Mouse (Mus musculus): ENCODE results near the gene Drd4.
A peak's percentile ranks its signal among the peaks of the same experiment; 100 is the strongest.

Drd4 gene

GRCm38 (mm10) chr7:141292583-141293388, 980 bp downstream of the Drd4 start:
- DNase-seq = no peak

- DNase-seq = no peak
These were observed 2.2 kb downstream of the Drd4 start for GRCm38 (mm10) chr7:141293852-141294471.

- no peak for DNase-seq
These were observed 2.7 kb downstream of the Drd4 start for GRCm38 (mm10) chr7:141294479-141294878.

DNA sequence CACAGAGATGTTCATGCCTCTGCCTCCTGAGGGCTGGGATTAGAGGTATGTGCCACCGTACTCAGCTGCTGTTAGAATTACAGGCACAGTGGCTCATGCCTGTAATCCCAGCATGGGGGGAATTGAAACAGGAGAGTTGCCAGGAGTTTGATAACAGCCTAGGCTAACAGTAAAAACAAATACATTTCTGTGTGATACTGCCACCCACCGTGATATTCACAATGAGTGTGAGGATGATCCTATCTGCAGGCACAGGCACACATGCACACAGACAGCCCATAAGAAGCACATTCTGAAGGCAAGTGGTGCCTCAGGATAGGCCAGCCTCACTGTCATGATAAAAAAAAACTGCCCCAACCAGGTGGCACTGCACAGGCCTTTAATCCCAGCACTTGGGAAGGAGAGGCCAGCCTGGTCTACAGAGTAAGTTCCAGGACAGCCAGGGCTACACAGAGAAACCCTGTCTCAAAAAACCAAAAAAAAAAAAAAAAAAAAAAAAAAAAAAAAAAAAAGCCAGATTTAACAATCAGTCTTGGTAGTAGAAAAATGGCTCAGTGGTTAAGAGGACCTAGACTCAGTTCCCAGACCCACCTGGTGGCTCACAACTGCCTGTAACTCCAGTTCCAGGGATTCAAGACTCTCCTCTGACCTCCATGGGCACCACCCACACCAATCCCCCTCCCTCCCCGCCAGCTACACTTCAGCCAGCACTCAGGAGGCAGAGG, 6.3 kb downstream of the Drd4 start:
- no peak for DNase-seq

DNA sequence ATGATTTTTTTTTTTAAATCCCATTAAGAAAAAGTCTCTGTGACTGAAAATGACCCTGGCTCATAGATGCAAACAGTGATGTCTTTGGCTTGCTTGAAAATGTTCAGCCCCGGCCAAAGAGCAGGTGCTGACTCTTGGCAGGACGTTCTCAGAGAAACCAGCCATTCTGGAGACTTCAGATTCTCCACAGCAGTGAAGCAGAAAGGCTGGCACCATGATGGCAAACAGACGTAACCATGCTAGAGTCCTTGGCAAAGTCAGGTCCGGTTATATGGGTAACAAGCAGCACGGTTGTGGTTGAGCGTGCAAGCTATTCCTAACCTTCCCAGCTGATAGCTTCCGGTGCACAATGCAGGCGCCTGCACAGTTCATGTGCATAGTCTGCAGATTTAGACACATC, 7.4 kb downstream of the Drd4 start:
- DNase-seq = no peak

DNA sequence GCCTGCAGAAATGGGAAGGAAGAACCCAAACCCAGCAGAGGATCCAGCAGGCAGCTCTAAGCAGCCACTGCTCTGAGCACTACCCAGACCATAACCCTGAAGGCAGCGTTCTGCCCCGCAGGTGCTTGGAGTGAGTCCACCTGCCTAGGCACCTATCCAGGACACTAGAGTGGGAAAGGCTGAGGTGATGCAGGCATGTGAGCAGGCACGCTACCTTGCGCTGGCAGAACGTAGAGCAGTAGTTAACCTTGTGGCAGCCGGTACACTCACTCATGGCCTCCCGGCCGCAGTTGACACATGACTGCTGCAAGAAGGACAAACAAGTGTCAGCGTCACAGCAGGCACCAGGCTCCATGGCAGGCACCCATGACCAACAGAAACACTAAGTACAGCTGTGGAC, 9.6 kb downstream of the Drd4 start:
- DNase-seq = no peak

GRCm38 (mm10) chr7:141302702-141303268, 11.0 kb downstream of the Drd4 start:
- DNase-seq = no peak

DNA sequence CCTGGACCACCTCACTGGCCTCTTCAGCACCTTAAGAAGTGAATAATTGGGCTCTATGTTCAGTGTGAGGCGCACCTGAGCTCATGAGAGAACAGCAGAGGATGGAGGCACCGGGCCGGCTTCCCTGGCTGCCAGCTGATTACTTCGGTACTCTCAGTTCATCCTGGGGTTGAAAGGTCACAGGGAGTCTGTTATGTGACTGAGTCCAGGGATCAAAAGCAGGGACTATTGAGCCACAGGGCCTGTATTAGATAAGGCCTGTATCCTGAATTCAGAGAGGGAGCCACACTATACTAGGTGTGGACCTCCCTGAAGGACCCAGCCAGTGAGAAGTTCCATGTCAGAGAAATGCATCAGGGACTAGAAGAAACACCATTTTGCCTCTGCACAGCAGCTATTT, 12.7 kb downstream of the Drd4 start:
- no peak for DNase-seq

DNA sequence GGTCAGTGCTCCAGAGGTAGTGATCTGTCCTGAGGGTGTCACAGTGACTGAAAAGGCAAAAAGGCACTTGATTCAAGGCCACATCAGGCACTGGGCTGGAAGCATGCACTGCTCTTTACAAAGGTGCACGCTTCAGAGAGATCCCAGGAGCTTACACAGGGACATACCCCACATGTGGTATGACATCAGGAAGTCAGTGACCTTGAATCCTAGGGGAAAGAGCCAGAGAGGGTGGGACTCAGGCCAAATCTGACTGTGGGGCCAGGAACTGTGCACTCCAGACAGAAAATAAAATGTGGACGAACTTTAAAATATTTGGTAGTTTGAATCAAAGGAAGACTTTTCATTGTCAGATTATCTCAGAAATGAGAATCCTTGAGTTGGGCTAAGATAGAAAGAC, 22.6 kb downstream of the Drd4 start:
- DNase-seq = no peak

DNA sequence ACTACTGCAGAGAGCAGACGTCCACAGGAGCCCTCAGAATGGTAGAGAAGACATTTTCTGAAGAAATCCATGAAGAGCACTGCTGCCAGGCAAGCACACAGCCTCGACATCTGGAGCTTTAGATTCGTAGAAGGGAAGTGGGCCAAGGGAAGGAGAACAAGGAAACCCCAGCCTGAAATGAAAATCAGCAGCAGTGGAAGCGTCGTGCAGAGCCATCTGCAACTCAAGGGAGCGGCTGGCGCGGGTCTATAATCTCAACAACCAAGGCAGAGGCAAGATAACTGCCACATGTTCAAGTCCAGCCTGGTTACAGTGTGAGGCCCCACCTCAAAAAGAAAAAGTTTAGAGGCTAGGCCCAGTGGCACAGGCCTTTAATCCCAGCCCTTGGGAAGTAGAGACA, 23.3 kb downstream of the Drd4 start:
- DNase-seq = no peak

DNA sequence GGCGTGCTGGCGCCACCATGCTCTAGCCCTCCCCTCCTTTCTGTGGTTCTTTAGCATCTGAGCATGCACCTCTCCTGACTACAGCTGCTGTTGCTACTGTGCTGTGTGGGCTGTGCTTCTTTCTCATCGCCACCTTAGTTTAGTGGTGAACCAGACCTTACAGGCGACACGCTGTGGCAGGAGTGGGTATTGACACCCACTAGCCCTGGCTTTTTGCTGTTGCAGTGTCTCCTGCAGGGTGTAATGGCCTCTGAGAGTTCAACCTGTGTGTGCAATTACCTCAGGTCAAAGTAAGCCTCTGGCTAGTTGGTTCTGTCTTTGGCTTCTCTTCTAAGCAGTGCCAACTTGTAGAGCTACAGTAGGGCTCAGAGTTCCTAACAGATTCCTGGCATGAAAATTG, 24.2 kb downstream of the Drd4 start:
- DNase-seq = peak; percentile 60 to 66

DNA sequence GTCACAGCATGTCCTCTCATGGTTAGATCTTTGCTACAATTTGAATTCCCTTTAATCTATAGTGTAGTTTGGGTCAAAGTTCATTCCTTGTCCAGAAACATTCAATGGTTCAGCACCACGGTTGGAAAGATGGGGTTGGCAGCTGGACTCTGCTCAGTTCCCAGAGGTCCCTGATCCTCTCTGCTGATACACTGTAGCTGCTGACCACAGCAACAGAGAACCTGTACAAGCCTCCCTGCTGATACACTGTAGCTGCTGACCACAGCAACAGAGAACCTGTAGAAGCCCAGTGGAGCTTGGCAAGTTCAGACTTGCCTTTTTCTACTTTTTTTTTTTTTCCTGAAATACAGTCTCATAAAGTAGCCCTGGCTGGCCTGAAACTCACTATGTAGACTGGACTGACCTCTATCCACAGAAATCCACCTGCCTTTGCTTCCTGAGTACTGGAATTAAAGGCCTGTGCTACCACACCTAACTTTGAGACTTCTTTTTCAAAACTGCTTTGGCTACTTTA, 25.9 kb downstream of the Drd4 start:
- DNase-seq = no peak

- DNase-seq = no peak
These were observed 27.6 kb downstream of the Drd4 start for GRCm38 (mm10) chr7:141319446-141319845.

DNA sequence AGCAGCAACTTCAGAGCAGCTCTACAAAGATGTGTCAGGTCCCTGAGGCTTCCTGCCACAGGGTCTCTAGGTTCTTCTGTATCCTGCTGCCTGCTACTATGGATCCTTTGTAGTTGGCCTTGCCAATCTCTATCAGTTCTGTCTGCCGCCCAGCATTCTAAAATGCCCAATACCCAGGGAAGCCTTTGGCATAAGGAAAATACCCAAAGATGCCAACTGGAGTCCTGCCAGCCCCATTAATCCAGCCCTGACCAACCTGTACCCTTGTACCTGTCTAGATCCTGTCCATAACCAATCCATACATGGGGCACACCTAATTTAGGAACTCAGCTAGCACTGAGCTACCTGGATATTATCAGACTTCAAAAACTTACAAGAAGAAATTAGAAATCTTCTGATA, 32.9 kb downstream of the Drd4 start:
- DNase-seq = no peak

DNA sequence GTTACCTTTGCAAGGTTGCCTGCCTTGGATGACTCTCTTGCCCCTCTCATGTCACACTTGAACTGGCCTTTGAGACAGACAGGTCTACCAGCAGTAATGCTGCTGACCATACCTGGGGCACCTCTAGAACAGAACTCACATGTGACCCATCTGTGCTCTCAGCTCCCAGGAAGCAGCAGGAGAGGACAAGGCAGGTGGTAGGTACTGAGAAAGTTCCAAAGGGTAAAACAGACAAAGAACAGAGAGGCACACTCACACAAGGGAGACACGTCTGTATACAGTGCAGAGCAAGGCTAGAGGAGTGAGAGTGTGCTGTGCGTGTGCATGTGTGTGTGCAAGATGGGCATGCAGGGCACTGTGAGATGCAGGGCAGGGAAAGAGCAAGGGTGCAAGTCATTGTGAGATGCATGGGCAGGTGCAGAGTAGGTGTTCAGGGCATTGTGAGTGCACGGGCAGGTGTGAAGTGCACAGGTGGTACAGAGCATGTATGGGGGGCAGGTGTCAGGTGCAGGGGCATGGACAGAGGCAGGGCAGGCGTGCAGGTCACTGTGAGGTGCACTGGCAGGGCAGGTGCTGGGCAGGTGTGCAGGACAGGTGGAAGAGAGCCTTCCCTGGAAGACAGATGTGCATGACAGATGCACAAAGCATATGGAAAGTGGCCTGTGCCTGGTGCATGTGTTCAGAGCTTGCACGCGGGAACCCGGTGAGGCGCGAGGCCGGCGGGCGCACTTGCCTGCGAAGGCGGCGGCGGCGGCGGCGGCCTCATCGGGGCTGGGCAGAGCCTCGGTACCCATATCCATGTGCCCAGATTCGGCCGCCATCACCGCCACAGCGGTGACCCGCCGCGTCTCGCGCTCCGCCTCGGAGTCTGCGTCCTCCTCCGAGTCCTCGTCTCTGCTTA, 35.0 kb downstream of the Drd4 start:
- peak in 1 of 2 experiments; percentile 38 for DNase-seq

- DNase-seq = peak; percentile 96
These were observed 35.9 kb downstream of the Drd4 start, which contains the start of the genes Deaf1 and Tmem80 for GRCm38 (mm10) chr7:141327469-141328372. Gene Deaf1, minus strand, starts transcription at chr7:141327690. Gene Tmem80, plus strand, starts transcription at chr7:141327739.

GRCm38 (mm10) chr7:141328373-141328990, 36.7 kb downstream of the Drd4 start:
- DNase-seq = no peak

DNA sequence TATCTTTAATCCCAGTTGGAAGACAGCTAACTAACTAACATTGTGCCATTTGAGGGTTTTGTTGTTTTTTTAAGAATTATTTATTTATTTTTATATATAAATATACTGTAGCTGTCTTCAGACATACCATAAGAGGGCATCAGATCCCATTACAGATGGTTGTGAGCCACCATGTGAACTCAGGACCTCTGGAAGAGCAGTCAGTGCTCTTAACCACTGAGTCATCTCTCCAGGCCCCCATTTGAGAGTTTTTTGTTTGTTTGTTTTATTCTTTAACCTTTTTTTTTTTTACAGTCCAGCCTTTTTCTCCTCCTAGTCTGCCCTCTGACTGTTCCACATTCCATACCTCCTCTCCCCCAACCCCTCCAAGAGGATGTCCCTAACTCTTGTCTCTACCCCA, 38.9 kb downstream of the Drd4 start:
- DNase-seq = no peak

GRCm38 (mm10) chr7:141331990-141332389, 40.2 kb downstream of the Drd4 start:
- no peak for DNase-seq

GRCm38 (mm10) chr7:141335044-141335579, 43.3 kb downstream of the Drd4 start:
- no peak for DNase-seq
